Mouse (Mus musculus): ENCODE data around the gene Dnajc30.

DNA sequence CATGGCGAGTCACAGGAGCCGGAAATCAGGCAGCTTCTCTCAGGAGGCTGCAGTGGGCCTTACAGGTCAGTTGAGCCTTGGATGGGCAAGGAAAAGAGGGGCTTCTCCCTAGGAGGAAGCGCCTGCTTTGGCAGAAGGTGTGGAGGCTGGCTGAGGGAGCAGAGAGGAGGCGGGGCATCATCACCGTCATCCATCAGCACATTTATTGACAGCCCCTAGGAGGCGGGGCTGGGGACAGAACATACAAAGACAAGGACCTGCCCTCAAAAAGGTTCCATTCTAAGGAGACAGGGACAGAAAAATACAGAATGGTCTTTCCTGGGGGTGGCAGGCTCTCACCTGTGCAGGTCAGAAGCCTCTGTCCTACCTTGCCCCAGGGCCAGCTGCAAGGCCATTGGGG lies 8.7 kb downstream of the Dnajc30 start:
- TF ChIP-seq CTCF (conservative IDR thresholded peaks at IDR 0.05; ENCODE audit: low read length) (no peak), POU5F1 (IDR thresholded peaks at IDR 0.05; ENCODE audit: borderline replicate concordance, low read length) (no peak), NANOG (IDR thresholded peaks at IDR 0.05; ENCODE audit: borderline replicate concordance, low read length) (no peak)

Data from E14TG2a.4 (cell line).